Mouse (Mus musculus): ENCODE results near the gene Mxd4.
A peak's percentile ranks its signal among the peaks of the same experiment; 100 is the strongest.

Gene Mxd4

DNA sequence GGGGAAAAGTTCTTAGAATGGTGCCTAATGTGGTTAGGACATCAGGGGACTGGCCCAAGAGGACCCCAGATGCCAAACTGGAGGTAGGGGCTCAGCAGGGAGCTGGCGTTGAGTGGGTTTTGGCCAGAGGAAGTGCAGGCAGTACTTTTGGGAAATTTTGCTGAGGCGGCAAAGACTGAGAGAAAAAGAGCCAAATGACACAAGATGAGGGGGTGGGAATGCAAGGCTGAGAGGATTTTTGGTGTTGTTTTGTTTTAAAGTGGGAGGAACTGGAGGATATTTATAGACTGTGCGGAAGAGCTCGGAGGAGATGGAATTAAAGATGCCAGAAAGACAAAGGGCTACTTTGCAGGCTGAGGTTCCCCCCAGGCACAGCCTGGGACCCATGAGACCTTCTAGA lies 16.8 kb downstream of the Mxd4 start:
- no peak for DNase-seq (ENCODE audit: low read depth, low spot score)

DNA sequence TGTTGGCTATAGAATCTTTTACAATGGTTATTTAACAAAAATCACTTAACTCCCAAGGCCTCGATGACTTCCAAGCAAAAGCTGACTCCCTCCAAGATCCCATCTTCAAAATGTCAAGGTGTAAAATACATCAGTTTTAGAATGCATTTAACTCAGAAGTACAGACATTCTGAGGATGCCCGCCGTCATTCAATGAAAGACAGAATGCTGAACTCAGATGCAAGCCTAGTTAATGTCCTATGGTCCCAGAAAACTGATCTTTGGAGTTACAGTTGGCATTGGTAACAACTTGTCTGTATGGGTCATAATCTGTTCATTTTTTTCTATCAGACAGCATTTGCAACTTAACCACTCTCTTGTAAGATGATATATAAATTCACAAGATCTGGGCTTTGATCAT lies 17.6 kb downstream of the Mxd4 start:
- no peak for DNase-seq (ENCODE audit: low read depth, low spot score)

DNA sequence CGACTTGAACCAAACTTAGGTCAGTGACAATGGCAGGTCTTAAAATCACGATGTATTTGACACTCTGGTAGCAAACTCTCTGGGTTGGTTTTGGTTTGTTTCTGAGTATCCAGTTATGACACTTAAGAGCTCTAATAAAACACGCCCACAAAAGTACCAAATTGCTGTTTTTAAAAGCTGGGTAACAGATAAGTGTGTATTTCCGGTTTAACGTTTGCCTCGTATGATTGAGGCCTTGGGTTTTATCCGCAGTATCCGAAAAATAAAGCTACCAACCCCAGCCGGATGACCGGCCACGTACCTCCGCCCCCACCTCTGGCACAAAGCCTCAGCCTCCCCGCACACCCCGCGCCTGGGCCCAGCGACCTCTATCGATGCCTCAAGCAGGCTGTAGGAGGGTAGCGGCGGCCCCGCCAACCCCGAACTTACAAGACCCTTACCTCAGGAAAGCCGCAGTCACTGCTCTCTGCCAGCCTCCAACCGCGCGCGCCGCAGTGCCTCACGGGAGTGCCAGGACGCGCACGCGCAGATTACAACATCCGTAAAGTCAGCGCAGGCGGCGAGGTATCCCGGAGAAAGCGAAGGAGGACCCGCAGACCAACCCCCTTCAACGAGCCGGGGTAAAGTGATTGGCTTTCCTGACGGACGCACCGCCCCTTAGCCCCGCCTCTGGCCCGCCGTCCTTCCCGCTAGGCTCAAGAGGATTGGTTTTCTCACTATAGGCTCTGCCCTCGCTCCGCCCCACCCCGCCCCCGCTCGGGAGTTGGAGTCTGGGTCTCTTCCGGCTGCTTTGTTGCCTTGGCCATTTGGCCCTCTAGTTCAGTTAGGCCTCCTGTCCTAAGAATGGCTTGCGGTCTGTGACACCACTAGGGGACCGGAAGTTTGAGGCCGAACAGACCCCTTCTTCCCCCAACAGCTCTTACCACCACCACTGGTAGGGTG lies 18.3 kb downstream of the Mxd4 start, which contains the start of the genes Poln and Haus3:
TSS of gene Poln (minus strand) at position 499 of the 942 bp plus-strand sequence.
TSS of gene Haus3 (minus strand) at position 578 of the 942 bp plus-strand sequence.
- peak; percentile 100 for DNase-seq (ENCODE audit: low read depth, low spot score)

DNA sequence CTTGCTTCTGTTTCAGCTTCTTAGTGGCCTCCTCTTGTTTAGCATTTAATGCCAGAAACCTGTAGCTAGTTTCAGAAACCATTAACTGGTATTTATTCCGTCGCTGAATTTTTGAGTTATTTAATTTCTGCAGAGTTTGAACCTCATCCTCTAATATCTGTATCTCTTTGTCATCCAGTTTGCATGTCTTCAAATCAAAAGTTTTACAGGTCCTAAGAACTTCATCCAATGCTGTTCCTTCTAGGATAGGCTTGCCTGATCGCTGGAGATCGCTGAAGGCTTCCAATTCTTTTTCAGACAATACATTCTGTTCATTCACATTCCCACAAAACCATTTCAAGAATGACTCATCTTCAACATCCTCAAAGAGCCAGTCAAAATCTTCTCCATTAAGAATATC lies 19.7 kb downstream of the Mxd4 start:
- no peak for DNase-seq (ENCODE audit: low read depth, low spot score)

DNA sequence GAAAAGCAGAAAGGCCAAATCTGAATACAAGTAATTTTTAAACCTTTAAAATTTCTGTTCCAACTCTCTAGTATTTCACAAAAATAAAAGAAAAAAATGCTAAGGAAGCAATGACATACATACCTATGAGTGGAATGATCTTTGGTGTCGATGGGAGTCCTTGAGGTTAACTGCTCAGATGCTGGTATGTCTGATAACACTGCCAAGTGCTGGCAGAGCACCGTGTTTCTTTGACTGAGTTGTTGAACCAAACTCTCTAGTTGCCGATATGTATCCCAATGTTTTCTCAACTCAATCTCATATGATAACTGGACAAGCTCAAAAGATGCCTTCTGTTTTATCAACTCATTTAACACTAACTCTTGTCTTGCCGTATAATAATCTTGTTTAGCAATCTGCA lies 21.7 kb downstream of the Mxd4 start:
- no peak for DNase-seq (ENCODE audit: low read depth, low spot score)

DNA sequence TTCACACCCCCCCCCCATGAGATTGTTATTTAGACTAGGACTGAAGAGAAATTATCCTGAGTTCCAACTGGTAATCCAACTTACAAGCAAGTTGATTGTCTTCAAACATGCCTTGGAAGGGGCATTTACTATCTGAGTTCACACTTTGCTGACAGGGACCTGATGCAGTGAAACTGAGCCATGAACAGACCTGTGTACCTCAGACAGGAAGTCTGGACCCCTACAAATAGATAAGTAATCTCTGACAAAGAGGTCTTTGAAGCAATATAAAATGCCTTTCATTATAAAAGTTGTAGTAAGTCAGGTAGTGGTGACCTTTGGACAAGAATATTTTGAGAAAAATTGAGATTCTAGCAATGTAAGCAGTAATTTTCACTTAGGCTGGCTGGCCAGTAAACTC lies 39.0 kb downstream of the Mxd4 start:
- no peak for DNase-seq (ENCODE audit: low read depth, low spot score)

DNA sequence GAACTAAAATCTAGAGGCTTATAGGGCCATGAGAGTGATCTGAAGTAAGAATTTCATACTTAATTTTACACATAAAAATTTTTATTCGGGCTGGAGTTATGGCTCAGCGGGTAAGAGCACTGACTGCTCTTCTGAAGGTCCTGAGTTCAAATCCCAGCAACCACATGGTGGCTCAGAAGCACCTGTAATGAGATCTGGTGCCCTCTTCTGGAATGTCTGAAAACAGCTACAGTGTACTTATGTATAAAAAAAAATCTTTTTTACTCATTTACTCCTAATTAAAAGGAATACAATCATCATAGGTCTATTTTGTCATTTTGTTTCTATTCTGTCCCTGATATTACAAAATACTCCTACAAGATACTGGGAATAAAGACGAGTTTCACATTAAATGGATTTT lies 40.0 kb downstream of the Mxd4 start:
- DNase-seq (ENCODE audit: low read depth, low spot score): no peak

DNA sequence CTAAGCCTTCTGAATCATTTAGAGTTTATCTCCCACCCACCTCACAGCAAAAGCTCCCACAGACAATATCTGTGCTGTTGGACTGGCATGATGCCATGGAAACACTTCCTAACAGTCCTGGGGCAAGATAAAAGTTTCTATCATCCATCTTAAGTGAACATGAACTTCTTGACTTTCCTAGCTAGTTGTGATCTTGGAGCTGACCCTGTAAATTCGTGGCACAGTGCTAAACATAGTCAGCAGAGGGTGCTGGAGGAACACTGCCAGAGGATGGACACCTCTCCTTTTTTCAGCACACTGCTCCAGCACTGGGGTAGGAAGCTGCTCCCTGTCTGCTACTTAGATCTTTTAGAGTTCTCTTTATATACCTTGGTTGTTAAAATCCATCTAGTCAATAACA lies 47.8 kb downstream of the Mxd4 start:
- peak; percentile 11 for DNase-seq (ENCODE audit: low read depth, low spot score)

DNA sequence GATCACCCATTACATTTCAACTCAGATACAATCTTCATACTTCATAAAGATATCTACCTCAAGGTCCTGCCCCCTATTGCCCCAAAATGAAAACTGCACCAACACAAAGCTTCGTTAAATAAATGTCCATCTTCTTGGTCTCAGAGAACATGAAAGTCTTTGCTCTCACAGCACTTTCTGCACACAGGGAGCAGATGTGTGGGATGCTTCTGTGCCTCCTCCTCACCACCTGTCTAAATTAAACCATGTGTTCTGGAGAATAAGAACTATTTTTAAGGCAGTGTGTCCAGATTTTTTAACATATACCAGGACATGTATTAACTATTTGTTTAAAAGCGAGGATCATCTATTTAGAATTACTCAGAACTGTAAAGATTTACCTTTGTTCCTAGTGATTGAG lies 54.8 kb downstream of the Mxd4 start:
- DNase-seq (ENCODE audit: low read depth, low spot score): no peak

DNA sequence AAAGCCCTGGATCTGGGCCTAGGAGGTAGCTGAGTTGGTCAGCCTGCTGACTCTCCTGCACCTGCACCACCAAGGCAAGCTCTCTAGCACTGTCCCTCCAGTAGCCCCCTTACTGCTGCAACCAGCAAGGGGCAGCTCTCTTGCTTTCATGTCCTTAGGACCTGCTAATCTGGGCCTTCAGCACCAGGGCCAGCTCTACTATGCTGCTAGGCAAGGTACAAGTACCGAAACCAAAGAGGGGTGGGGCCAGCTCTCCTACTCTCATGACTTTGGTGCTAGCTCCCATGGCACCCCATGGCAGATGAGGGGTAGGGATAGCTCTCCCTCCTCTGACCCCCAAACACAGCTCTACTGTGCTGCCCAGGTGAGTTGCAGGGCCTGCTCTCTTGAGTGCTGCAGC lies 63.4 kb downstream of the Mxd4 start:
- peak; percentile 44 for DNase-seq (ENCODE audit: low read depth, low spot score)
